Mouse (Mus musculus) heart, adult 2 months (tissue): ENCODE data around the gene Tescl. TPM values are rescaled to one million over a fixed set of nuclear protein-coding genes. Genes with fewer than 3 reads are reported as not detected.

ENCODE experiments used
- DNase-seq, 2 experiments: peaks; one replicate each; pipeline ENCODE4 v3.0.0; 2021
- H3K27ac ChIP-seq: fragments of 200-600 bp; 2 replicates; pipeline ENCODE4 v1.8.1; 2022
- H3K27me3 ChIP-seq: fragments of 200-500 bp; 2 replicates; pipeline ENCODE4 v1.6.1; 2012; ENCODE audit warnings: mild to moderate bottlenecking, low read length, inconsistent platforms, mixed read lengths; ENCODE audit not compliant: control insufficient read depth, insufficient read depth
- H3K36me3 ChIP-seq: fragments of 200-500 bp; 2 replicates; pipeline ENCODE4 v1.6.1; 2012; ENCODE audit warnings: low read length, inconsistent platforms; ENCODE audit not compliant: control insufficient read depth, insufficient read depth
- H3K4me1 ChIP-seq: fragments of 200-500 bp; 2 replicates; pipeline ENCODE4 v1.6.1; 2011; ENCODE audit warnings: low read length; ENCODE audit not compliant: control insufficient read depth, insufficient read depth
- H3K4me3 ChIP-seq: fragments of 200-600 bp; 2 replicates; pipeline ENCODE4 v1.8.1; 2022
- H3K79me2 ChIP-seq: fragments of 200-500 bp; replicated peaks from 2 replicates; pipeline ENCODE4 v1.6.1; 2012; ENCODE audit warnings: mild to moderate bottlenecking, inconsistent platforms, low read length, moderate library complexity, mixed read lengths; ENCODE audit not compliant: control insufficient read depth, insufficient read depth
- H3K9ac ChIP-seq: fragments of 200-500 bp; 2 replicates; pipeline ENCODE4 v1.6.1; 2012; ENCODE audit warnings: low read depth, mild to moderate bottlenecking, control low read depth, inconsistent platforms, low read length, mixed read lengths
- CTCF ChIP-seq: fragments of 200-600 bp; IDR thresholded peaks from 2 replicates; pipeline ENCODE4 v1.8.1; 2022; ENCODE audit warnings: antibody characterized with exemption, mild to moderate bottlenecking, moderate library complexity
- EP300 ChIP-seq: fragments of 200-500 bp; IDR thresholded peaks from 2 replicates; pipeline ENCODE4 v1.6.1; 2011; ENCODE audit warnings: low read depth, low read length, control low read depth; ENCODE audit not compliant: insufficient read depth
- POLR2A ChIP-seq: fragments of 200-500 bp; IDR thresholded peaks from 2 replicates; pipeline ENCODE4 v1.6.1; 2011; ENCODE audit warnings: mild to moderate bottlenecking, low read depth, low read length, control low read depth; ENCODE audit not compliant: insufficient read depth
- WGBS: fragments of 180-500 bp; shearing (Covaris S2); methylation state at CpG from one replicate; pipeline ENCODE4 v1.1.7; 2018; 5-methylcytosine and 5-hydroxymethylcytosine counted together
- intact Hi-C: fragments of 180-260 bp; cut with DNase I; formaldehyde crosslinking; loops from one replicate; pipeline ENCODE4 v1.15.1; 2025
- polyA plus RNA-seq: library from polyadenylated mRNA; depleted of rRNA; stranded (reverse); fragments of >200 nt; gene quantifications from 2 replicates; pipeline ENCODE4 v1.2.3, GENCODE M21; 2012
- total RNA-seq, 2 experiments: library from RNA; stranded (reverse); gene quantifications; 2 replicates each; pipeline ENCODE4 v1.2.3; 2021

Tescl gene
- total and polyA plus RNA-seq, 3 experiments, result 0.66 TPM; not detected in 2

GRCm38 (mm10) chr7:24294763-24295162, 39.0 kb downstream of the Tescl start:
- 98% methylated on average over 4 of the region's 4 CpGs for WGBS
- Histone ChIP-seq H3K27ac (no peak overlapping the region), H3K79me2 (no peaks in the 10 kb centered on the region), H3K4me3 (no peak overlapping the region), H3K9ac (no peak overlapping the region), H3K27me3 (no peaks in the 10 kb centered on the region), H3K4me1 (no peaks in the 10 kb centered on the region; the same call in 1 of the 2 replicates), H3K36me3 (no peaks in the 10 kb centered on the region)
- no peak for DNase-seq
- intact Hi-C loops, result loop anchor here (5.0 kb wide), 1 partner anchor 322 kb away; the partner anchor contains the start of gene Vmn1r181
- no peak for TF ChIP-seq EP300
- no peak for TF ChIP-seq POLR2A
- TF ChIP-seq CTCF, result no peak

- DNase-seq, result no peak
- Histone ChIP-seq H3K4me3 (no peak overlapping the region), H3K9ac (no peak overlapping the region), H3K4me1 (no peaks in the 10 kb centered on the region; the same call in 1 of the 2 replicates), H3K27me3 (no peaks in the 10 kb centered on the region), H3K36me3 (no peaks in the 10 kb centered on the region), H3K27ac (no peak overlapping the region), H3K79me2 (no peaks in the 10 kb centered on the region)
- TF ChIP-seq EP300 (no peak), POLR2A (no peak), CTCF (no peak)
- 86% methylated on average over 12 of the region's 12 CpGs for WGBS
- intact Hi-C loops, result no loop called here
These were observed 40.5 kb downstream of the Tescl start for GRCm38 (mm10) chr7:24293061-24293851.

GRCm38 (mm10) chr7:24291387-24292090, 42.2 kb downstream of the Tescl start:
- Histone ChIP-seq H3K36me3 (no peaks in the 10 kb centered on the region), H3K27me3 (no peaks in the 10 kb centered on the region), H3K4me1 (no peaks in the 10 kb centered on the region), H3K79me2 (no peaks in the 10 kb centered on the region), H3K9ac (no peak overlapping the region), H3K4me3 (no peak overlapping the region), H3K27ac (no peak overlapping the region)
- no peak for DNase-seq
- intact Hi-C loops, result no loop called here
- TF ChIP-seq POLR2A (no peak), CTCF (no peak), EP300 (no peak)
- WGBS, result 87% methylated on average over 27 of the region's 27 CpGs

- 97% methylated on average over 4 of the region's 4 CpGs for WGBS
- Histone ChIP-seq H3K4me1 (no peaks in the 10 kb centered on the region), H3K4me3 (no peak overlapping the region), H3K36me3 (no peaks in the 10 kb centered on the region), H3K27me3 (no peaks in the 10 kb centered on the region), H3K27ac (no peak overlapping the region), H3K9ac (no peak overlapping the region), H3K79me2 (no peaks in the 10 kb centered on the region)
- TF ChIP-seq EP300, result no peak
- no peak for TF ChIP-seq CTCF
- TF ChIP-seq POLR2A, result no peak
- DNase-seq, result no peak
- intact Hi-C loops, result no loop called here
These were observed 43.5 kb downstream of the Tescl start for GRCm38 (mm10) chr7:24290106-24290693.

GRCm38 (mm10) chr7:24288512-24288911, 45.2 kb downstream of the Tescl start:
- Histone ChIP-seq H3K9ac (no peak overlapping the region), H3K27me3 (no peaks in the 10 kb centered on the region), H3K4me1 (no peaks in the 10 kb centered on the region), H3K36me3 (no peaks in the 10 kb centered on the region), H3K4me3 (no peak overlapping the region), H3K27ac (no peak overlapping the region), H3K79me2 (no peaks in the 10 kb centered on the region)
- WGBS, result 86% methylated on average over 6 of the region's 6 CpGs
- intact Hi-C loops, result no loop called here
- no peak for TF ChIP-seq POLR2A
- TF ChIP-seq EP300, result no peak
- no peak for TF ChIP-seq CTCF
- DNase-seq, result no peak

- Histone ChIP-seq H3K36me3 (no peaks in the 10 kb centered on the region), H3K4me1 (no peaks in the 10 kb centered on the region), H3K79me2 (no peaks in the 10 kb centered on the region), H3K4me3 (no peak overlapping the region), H3K27me3 (no peaks in the 10 kb centered on the region), H3K9ac (no peak overlapping the region), H3K27ac (no peak overlapping the region)
- no peak for DNase-seq
- TF ChIP-seq EP300 (no peak), CTCF (peak; percentile 19; the same call in 1 of the 2 replicates)
- WGBS, result 75% methylated on average over 5 of the region's 5 CpGs
- intact Hi-C loops, result no loop called here
These were observed 46.1 kb downstream of the Tescl start for GRCm38 (mm10) chr7:24287670-24288069.
